Mouse (Mus musculus) layer of hippocampus, postnatal 25 days (tissue): ENCODE results near the gene Rabepk. TPM values are rescaled to one million over a fixed set of nuclear protein-coding genes. Genes with fewer than 3 reads are reported as not detected.
A peak's percentile ranks its signal among the peaks of the same experiment; 100 is the strongest.
"Not testable (repeated sequence)": the region's sequence is repeated elsewhere in the genome, so short reads cannot be mapped to it uniquely, and the experiment has no call there.

Experiments
- DNase-seq, 2 experiments: peaks; one replicate each; pipeline ENCODE4 v3.0.0; 2022; ENCODE audit warnings: mixed read lengths in 2 of 2, low spot score in 1 of 2; ENCODE audit errors: extremely low spot score in 1 of 2
- total RNA-seq, 2 experiments: library from RNA; stranded (reverse); gene quantifications; 2 replicates each; pipeline ENCODE4 v1.2.3; 2021

Gene Rabepk
- total RNA-seq, 2 experiments from 2014 or later, result 29.6 to 34.6 TPM

- no peak for DNase-seq
Measured at GRCm38 (mm10) chr2:34805364-34805950, 5.7 kb upstream of the Rabepk start.

- no peak for DNase-seq
Measured at GRCm38 (mm10) chr2:34804815-34805214, 5.1 kb upstream of the Rabepk start.

GRCm38 (mm10) chr2:34804172-34804571, 4.5 kb upstream of the Rabepk start:
- DNase-seq, result no peak

GRCm38 (mm10) chr2:34803746-34804145, 4.0 kb upstream of the Rabepk start:
- DNase-seq, result no peak

- peak in 1 of 2 experiments; percentile 27 for DNase-seq
Measured at GRCm38 (mm10) chr2:34802565-34803245, 3.0 kb upstream of the Rabepk start.

- peak; percentile 92 to 95 for DNase-seq
Measured at GRCm38 (mm10) chr2:34801516-34802482, 2.1 kb upstream of the Rabepk start.

GRCm38 (mm10) chr2:34800371-34800770, 659 bp upstream of the Rabepk start:
- no peak for DNase-seq

GRCm38 (mm10) chr2:34795426-34795825, 4.3 kb downstream of the Rabepk start:
- no peak for DNase-seq

GRCm38 (mm10) chr2:34794511-34794910, 5.2 kb downstream of the Rabepk start:
- DNase-seq, result no peak

- DNase-seq, result not testable (repeated sequence)
Measured at GRCm38 (mm10) chr2:34792543-34792942, 7.2 kb downstream of the Rabepk start.

GRCm38 (mm10) chr2:34790282-34790681, 9.4 kb downstream of the Rabepk start:
- DNase-seq, result no peak

GRCm38 (mm10) chr2:34784085-34784484, 15.6 kb downstream of the Rabepk start:
- DNase-seq, result peak in 1 of 2 experiments; percentile 33

GRCm38 (mm10) chr2:34783064-34784020, 16.4 kb downstream of the Rabepk start:
- no peak for DNase-seq

GRCm38 (mm10) chr2:34777237-34777868, 22.4 kb downstream of the Rabepk start:
- DNase-seq, result no peak

GRCm38 (mm10) chr2:34774493-34774892, 25.2 kb downstream of the Rabepk start:
- DNase-seq, result no peak

GRCm38 (mm10) chr2:34773673-34774072, 26.0 kb downstream of the Rabepk start:
- no peak for DNase-seq

GRCm38 (mm10) chr2:34772252-34773235, 27.2 kb downstream of the Rabepk start:
- no peak for DNase-seq
